Mouse (Mus musculus): Measurements from ENCODE around the gene Gm14410. TPM values are rescaled to one million over a fixed set of nuclear protein-coding genes. Genes with fewer than 3 reads are reported as not detected.
"Not testable (repeated sequence)": the region's sequence is repeated elsewhere in the genome, so short reads cannot be mapped to it uniquely, and the experiment has no call there.

Gm14410 gene
- total RNA-seq (2021): 10 to 100 TPM; 16.3 to 24.9 TPM
- long read RNA-seq, experiment 1, transcript Gm14410-201 (4 exons, 912 nt): major isoform, 6 of 9 reads
- long read RNA-seq, experiment 1, partial matches to known transcripts: 2 of 9 reads
- long read RNA-seq, experiment 1, other reads (novel, unspliced or antisense): 1 of 9 reads
- long read RNA-seq, experiment 2, transcript Gm14410-201 (4 exons, 912 nt): major isoform, 7 of 10 reads
- long read RNA-seq, experiment 2, partial matches to known transcripts: 0 of 10 reads
- long read RNA-seq, experiment 2, other reads (novel, unspliced or antisense): 3 of 10 reads

GRCm38 (mm10) chr2:177206341-177206740 lies at the start of gene Gm14410:
Gm14410 (minus strand) TSS chr2:177206421.
- peak; percentile 23 to 69 for DNase-seq (ENCODE audit: low spot score in 2 of 2)

GRCm38 (mm10) chr2:177247449-177247848 lies 41.2 kb upstream of the Gm14410 start:
- DNase-seq (ENCODE audit: low spot score in 2 of 2): not testable (repeated sequence)

GRCm38 (mm10) chr2:177230461-177230860 lies 24.2 kb upstream of the Gm14410 start:
- not testable (repeated sequence) for DNase-seq (ENCODE audit: low spot score in 2 of 2)

GRCm38 (mm10) chr2:177172749-177173148 lies 33.5 kb downstream of the Gm14410 start:
- not testable (repeated sequence) for DNase-seq (ENCODE audit: low spot score in 2 of 2)

Other genes with a start within 250 kb of the Gm14410 start
- gene Gm14419, start 205.5 kb downstream of the Gm14410 start, total RNA-seq (2021): 10 to 100 TPM; 18.3 to 21.3 TPM
- gene Gm14401, start 132.1 kb downstream of the Gm14410 start, total RNA-seq (2021): under 1 TPM in 1 of 2 experiments, not detected in 1; 0.36 TPM
- under 1 TPM; 0.57 to 0.76 TPM for gene Gm14409, start 60.6 kb upstream of the Gm14410 start, total RNA-seq (2021)
- gene Gm14412, start 117.9 kb upstream of the Gm14410 start, total RNA-seq (2021): 1 to 10 TPM; 1.3 to 1.4 TPM
- 10 to 100 TPM; 11.1 to 11.8 TPM for gene Gm14418, start 191.9 kb upstream of the Gm14410 start, total RNA-seq (2021)

Data from gastrocnemius, postnatal 4 days (tissue).